Mouse (Mus musculus) liver, embryonic 11.5 days (tissue): Measurements from ENCODE around the gene Bcar3. TPM values are rescaled to one million over a fixed set of nuclear protein-coding genes. Genes with fewer than 3 reads are reported as not detected.

Experiments used
- ATAC-seq: fragments of 200-750 bp; cut with Nextera tagmentation; replicated peaks from 2 replicates; pipeline ENCODE4 v1.8.0; 2017; ENCODE audit warnings: moderate number of reproducible peaks, mild to moderate bottlenecking, moderate TSS enrichment, moderate library complexity; ENCODE audit not compliant: low FRiP score
- DNase-seq: peaks from one replicate; pipeline ENCODE4 v3.0.0-alpha.2; 2017; ENCODE audit warnings: low spot score
- H3K27ac ChIP-seq: fragments of 300-500 bp; sonication (generic); 2 replicates; pipeline ENCODE4 v1.5.1; 2014; ENCODE audit warnings: mild to moderate bottlenecking, low read depth, low read length, control low read depth
- H3K27me3 ChIP-seq: fragments of 300-500 bp; sonication (generic); replicated peaks from 2 replicates; pipeline ENCODE4 v1.6.1; 2014; ENCODE audit warnings: low read length, mixed read lengths; ENCODE audit not compliant: control insufficient read depth, insufficient read depth
- H3K36me3 ChIP-seq: fragments of 300-500 bp; sonication (generic); 2 replicates; pipeline ENCODE4 v1.6.1; 2014; ENCODE audit warnings: mild to moderate bottlenecking, low read length, moderate library complexity, mixed read lengths; ENCODE audit not compliant: control insufficient read depth, insufficient read depth
- H3K4me1 ChIP-seq: fragments of 300-500 bp; sonication (generic); replicated peaks from 2 replicates; pipeline ENCODE4 v1.6.1; 2014; ENCODE audit warnings: low read length, mixed read lengths; ENCODE audit not compliant: control insufficient read depth, insufficient read depth
- H3K4me2 ChIP-seq: fragments of 300-500 bp; sonication (generic); 2 replicates; pipeline ENCODE4 v1.6.1; 2014; ENCODE audit warnings: mild to moderate bottlenecking, control low read depth, moderate library complexity
- H3K4me3 ChIP-seq: fragments of 300-500 bp; sonication (generic); 2 replicates; pipeline ENCODE4 v1.5.1; 2014; ENCODE audit warnings: low read depth, low read length, control low read depth
- H3K9ac ChIP-seq: fragments of 300-500 bp; sonication (generic); 2 replicates; pipeline ENCODE4 v1.6.1; 2014; ENCODE audit warnings: low read depth, low read length, control low read depth
- H3K9me3 ChIP-seq: fragments of 300-500 bp; sonication (generic); 2 replicates; pipeline ENCODE4 v1.6.1; 2016; ENCODE audit warnings: low read length, inconsistent platforms, mixed read lengths; ENCODE audit not compliant: control insufficient read depth
- WGBS: fragments of 180-500 bp; shearing (Covaris S2); extraction: QIAGEN DNeasy Blood & Tissue Kit; methylation state at CpG from one replicate; pipeline ENCODE4 v1.1.7; 2014; 5-methylcytosine and 5-hydroxymethylcytosine counted together
- polyA plus RNA-seq: library from polyadenylated mRNA; unstranded; fragments of >200 nt; fragmentation: Nextera tagmentation; extraction: Ambion mirVana; gene quantifications from 2 replicates; pipeline ENCODE4 v1.2.1, GENCODE M21; 2014

The Bcar3 gene
- 10.1 and 12.2 TPM in 2 replicates for polyA plus RNA-seq

- peak within 1 kb of the TSS; percentile 82 for H3K9ac ChIP-seq
- WGBS, result 10% methylated on average over 37 of the region's 37 CpGs
- peak within 1 kb of the TSS; percentile 33 for H3K27ac ChIP-seq
- ATAC-seq, result peak; percentile 65
- peak within 1 kb of the TSS; percentile 77 for H3K4me3 ChIP-seq
- peak; percentile 81 for DNase-seq
- H3K4me2 ChIP-seq, result peak within 1 kb of the TSS; percentile 81
- no peaks in the 10 kb centered on the region for H3K9me3 ChIP-seq
- no peaks in the 10 kb centered on the region for H3K36me3 ChIP-seq
- H3K27me3 ChIP-seq, result no peaks in the 10 kb centered on the region
- peaks cover 10% of the 10 kb centered on the region for H3K4me1 ChIP-seq
Measured at GRCm38 (mm10) chr3:122293954-122294850, at the start of gene Bcar3. Gene Bcar3, plus strand, starts transcription at chr3:122294136.

DNA sequence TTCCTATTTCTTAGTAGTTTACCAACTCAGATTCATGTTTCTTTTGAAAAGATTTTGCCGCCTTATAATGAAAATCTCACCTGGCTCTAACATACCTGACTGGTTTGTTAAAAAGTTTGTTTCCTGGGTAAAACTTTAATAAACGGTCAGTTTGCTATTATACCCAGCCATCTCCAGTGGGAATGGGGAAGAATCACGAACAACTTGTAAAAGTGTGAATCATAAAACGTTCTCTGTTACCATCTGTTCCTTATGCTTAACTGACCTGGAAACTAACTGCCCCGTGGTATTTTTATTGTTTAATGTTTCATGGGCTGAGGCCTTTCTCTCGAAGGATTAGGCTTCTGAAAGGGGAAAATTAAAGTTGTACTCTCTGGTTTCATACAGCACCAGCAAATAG lies 49.2 kb upstream of the Bcar3 start:
- Histone ChIP-seq H3K9me3 (no peaks in the 10 kb centered on the region), H3K4me2 (peak overlapping the region; percentile 62), H3K36me3 (no peaks in the 10 kb centered on the region), H3K4me3 (peak overlapping the region; percentile 99), H3K4me1 (peaks cover 18% of the 10 kb centered on the region), H3K27ac (peak overlapping the region; percentile 67), H3K27me3 (no peaks in the 10 kb centered on the region), H3K9ac (peak overlapping the region; percentile 38)
- no peak for DNase-seq
- 60% methylated on average over 6 of the region's 6 CpGs for WGBS
- no peak for ATAC-seq

DNA sequence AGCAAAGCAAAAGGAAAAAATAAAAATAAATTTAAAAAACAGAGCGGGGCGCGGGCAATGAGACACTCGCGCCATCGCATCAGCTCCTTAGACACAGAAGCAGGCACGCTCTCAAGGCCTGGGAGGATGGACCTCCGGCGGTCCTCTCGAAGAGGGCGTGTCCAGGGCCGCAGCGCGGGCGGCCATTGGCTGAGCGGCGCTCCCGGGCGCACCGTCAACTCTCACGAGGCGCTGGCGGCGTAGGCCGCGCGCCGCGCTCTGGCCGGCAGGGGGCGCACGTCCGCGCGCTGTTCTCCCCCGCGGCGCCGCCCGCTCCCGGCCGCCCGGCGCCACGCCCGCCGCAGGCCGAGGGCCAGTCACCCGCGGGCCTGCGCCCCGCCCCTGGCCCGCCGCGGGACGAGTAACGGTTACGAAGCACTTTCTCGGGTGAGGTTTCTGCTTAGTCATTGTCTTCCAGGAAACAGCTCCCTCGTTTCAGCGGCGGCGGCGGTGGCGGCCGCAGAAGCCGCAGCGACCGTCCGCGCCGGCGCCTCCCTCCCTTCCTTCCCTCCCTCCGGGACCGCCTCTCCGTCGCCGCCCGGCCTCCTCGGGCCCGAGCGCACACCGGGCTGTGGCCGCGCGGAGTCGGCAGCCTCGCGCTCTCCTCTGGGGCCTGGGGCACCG lies 48.6 kb upstream of the Bcar3 start, which contains the start of gene Gclm:
Gene Gclm, plus strand, starts transcription at position 343 of the 663 bp plus-strand sequence.
- peak within 1 kb of the TSS; percentile 65 for H3K4me2 ChIP-seq
- DNase-seq, result peak; percentile 88
- WGBS, result under 1% methylated on average over 84 of the region's 90 CpGs
- peak within 1 kb of the TSS; percentile 99 for H3K27ac ChIP-seq
- H3K27me3 ChIP-seq, result no peaks in the 10 kb centered on the region
- peak within 1 kb of the TSS; percentile 99 for H3K4me3 ChIP-seq
- ATAC-seq, result peak; percentile 86
- peaks cover 22% of the 10 kb centered on the region for H3K4me1 ChIP-seq
- H3K9ac ChIP-seq, result peak within 1 kb of the TSS; percentile 99
- H3K36me3 ChIP-seq, result no peaks in the 10 kb centered on the region
- no peaks in the 10 kb centered on the region for H3K9me3 ChIP-seq

DNA sequence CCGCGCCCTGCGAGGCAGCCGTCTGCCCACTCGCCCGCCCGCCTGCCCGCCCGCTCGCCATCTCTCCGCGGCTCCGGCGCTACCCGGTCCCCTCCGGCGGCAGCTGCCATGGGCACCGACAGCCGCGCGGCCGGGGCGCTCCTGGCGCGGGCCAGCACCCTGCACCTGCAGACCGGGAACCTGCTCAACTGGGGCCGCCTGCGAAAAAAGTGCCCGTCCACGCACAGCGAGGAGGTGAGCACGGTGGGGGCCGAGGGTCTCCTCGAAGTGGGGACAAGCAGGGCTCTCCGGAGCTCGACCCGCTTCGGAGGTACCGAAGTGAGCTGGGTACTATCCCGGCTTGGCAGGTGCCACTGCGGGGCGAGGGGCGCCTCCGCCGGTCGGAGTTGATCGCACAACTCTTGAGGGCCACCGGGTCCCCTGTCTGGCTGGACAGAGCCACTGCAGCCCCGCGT lies 48.0 kb upstream of the Bcar3 start:
- Histone ChIP-seq H3K4me1 (peaks cover 22% of the 10 kb centered on the region), H3K27me3 (no peaks in the 10 kb centered on the region), H3K36me3 (no peaks in the 10 kb centered on the region), H3K27ac (peak overlapping the region; percentile 99), H3K9me3 (no peaks in the 10 kb centered on the region), H3K4me2 (peak overlapping the region; percentile 65), H3K4me3 (peak overlapping the region; percentile 99), H3K9ac (peak overlapping the region; percentile 99)
- under 1% methylated on average over 50 of the region's 50 CpGs for WGBS
- DNase-seq (peak; percentile 73), ATAC-seq (no peak)

- Histone ChIP-seq H3K36me3 (no peaks in the 10 kb centered on the region), H3K9ac (peak overlapping the region; percentile 99), H3K4me1 (peaks cover 22% of the 10 kb centered on the region), H3K27ac (peak overlapping the region; percentile 99), H3K9me3 (no peaks in the 10 kb centered on the region), H3K27me3 (no peaks in the 10 kb centered on the region), H3K4me3 (peak overlapping the region; percentile 99), H3K4me2 (peak overlapping the region; percentile 65)
- ATAC-seq, result no peak
- WGBS, result 24% methylated on average over 6 of the region's 6 CpGs
- DNase-seq, result no peak
Measured at GRCm38 (mm10) chr3:122246406-122246805, 47.5 kb upstream of the Bcar3 start.

DNA sequence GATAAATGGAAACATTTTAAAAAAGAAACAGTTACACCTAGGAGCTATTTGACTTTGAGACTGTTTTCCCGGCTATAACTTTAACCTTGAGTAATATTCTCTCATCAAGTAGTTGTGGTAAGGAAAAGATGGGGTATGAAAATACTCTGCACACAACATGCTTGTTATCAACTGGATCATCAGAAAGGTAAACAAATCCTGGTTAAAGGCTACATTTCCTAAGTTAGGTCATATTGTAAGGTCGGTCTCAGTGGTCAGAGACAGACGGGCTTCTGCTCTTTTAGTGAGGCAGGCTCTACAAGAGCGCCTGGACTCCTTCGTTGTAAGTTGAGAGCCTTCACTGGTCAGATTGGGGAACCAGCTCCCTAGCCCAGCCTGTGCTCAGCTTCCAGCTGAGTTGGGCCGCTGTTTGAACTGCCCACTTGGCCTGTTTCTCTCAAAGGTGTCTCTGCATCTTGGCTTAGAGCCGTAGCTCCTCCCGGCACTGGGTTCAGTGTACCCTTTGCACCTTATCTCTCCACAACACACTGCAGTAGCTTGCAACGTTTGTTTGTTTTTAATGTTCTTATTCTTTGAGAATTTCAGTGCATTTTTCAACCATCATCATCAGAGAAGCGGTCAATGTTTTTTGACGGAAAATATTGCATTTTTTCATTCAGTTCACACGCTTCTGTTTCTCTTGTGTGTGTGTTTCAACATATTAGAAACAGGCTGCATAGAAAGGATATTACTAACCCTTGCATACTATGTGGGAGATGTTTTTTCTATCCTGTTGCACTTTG lies 46.8 kb upstream of the Bcar3 start:
- Histone ChIP-seq H3K4me1 (peaks cover 22% of the 10 kb centered on the region), H3K9me3 (no peaks in the 10 kb centered on the region), H3K4me3 (peak overlapping the region; percentile 99), H3K27ac (peak overlapping the region; percentile 99), H3K36me3 (peaks cover 2% of the 10 kb centered on the region; the same call in 1 of the 2 replicates), H3K4me2 (peak overlapping the region; percentile 65), H3K9ac (peak overlapping the region; percentile 99), H3K27me3 (no peaks in the 10 kb centered on the region)
- 27% methylated on average over 12 of the region's 12 CpGs for WGBS
- peak; percentile 71 for ATAC-seq
- DNase-seq, result peak; percentile 52

DNA sequence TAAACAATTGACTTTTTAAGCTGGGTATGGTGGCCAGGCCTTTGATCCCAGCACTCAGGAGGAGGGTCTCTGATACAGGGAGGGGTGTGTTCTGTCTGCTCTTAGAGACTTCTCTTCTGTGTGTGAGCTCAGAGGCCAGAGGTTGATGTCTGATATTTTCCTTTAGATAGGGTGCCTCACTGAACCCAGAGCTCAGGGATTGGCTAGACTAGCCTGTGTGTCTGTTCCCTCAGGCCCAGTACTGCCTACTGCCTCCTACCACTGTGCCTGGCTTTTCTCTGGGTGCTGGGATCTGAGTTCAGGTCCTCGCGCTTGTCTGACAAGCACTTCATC lies 46.2 kb upstream of the Bcar3 start:
- Histone ChIP-seq H3K27ac (peak overlapping the region; percentile 99), H3K36me3 (peaks cover 2% of the 10 kb centered on the region; the same call in 1 of the 2 replicates), H3K4me2 (peak overlapping the region; percentile 65), H3K4me3 (peak overlapping the region; percentile 99), H3K4me1 (peaks cover 25% of the 10 kb centered on the region), H3K9ac (peak overlapping the region; percentile 99), H3K9me3 (no peaks in the 10 kb centered on the region), H3K27me3 (no peaks in the 10 kb centered on the region)
- 82% methylated on average over 2 of the region's 2 CpGs for WGBS
- ATAC-seq (peak; percentile 71), DNase-seq (peak; percentile 34)
